Comparison of ENCODE assay signal across 8 mouse cellular contexts in the genomic region with DNA sequence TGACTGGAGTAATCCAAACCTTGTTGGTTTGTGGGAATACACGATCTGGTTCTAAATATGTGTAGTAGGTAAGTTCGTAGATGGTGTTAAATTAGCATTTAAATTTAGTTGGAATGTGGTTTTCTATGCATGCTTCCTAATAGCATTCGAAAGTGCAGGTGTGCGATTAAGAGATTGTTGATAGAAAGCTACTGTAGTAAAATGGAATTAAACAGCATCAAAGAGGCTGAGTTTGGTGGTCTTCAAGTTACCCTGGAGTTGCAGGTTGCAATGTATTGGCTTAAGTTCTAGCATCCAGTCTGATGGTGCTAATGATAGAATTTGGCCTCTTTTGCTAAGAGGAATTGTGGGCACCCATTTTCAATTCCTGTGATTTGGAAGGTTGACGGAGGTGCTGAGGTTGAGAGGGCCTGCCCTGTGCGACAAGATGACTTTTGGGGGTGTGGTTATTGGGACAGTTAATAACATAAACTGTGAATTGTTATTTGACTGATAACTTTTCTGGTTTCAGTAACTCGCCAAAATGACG. TPM values are rescaled to one million over a fixed set of nuclear protein-coding genes. Genes with fewer than 3 reads are reported as not detected.
DNase-seq lines count a peak whose midpoint lies in the region; ATAC-seq and TF ChIP-seq lines count a peak whose summit lies in the region.

No protein-coding gene starts in this region.

- 13% methylated on average over 8 of the region's 8 CpGs for WGBS in heart, embryonic 16.5 days
- 27% methylated on average over 8 of the region's 8 CpGs for WGBS in hindbrain, embryonic 11.5 days
- 26% methylated on average over 8 of the region's 8 CpGs for WGBS in midbrain, embryonic 10.5 days

- peaks cover 15% of the 10 kb centered on the region for H3K4me1 ChIP-seq in heart, embryonic 16.5 days (ENCODE audit: control insufficient read depth, insufficient read depth, low read length)
- H3K4me1 ChIP-seq in MEL (ENCODE audit: control insufficient read depth in 1 of 2, insufficient read depth in 2 of 2, low read length in 2 of 2), result peaks cover 0 to 14% of the 10 kb centered on the region in 2 experiments; a peak in 2 of 4 replicates
- no peaks in the 10 kb centered on the region for H3K4me1 ChIP-seq in hindbrain, embryonic 11.5 days (replicated peaks; ENCODE audit: control insufficient read depth, insufficient read depth, low read length)
- H3K4me1 ChIP-seq in midbrain, embryonic 10.5 days, result peaks cover 15% of the 10 kb centered on the region

- peaks cover 41% of the 10 kb centered on the region for H3K36me3 ChIP-seq in heart, embryonic 16.5 days (ENCODE audit: control insufficient read depth, insufficient read depth)
- peaks cover 12 to 26% of the 10 kb centered on the region in 2 experiments for H3K36me3 ChIP-seq in MEL (ENCODE audit: control insufficient read depth in 1 of 2, insufficient read depth in 2 of 2, low read length in 2 of 2)
- H3K36me3 ChIP-seq in hindbrain, embryonic 11.5 days (ENCODE audit: control insufficient read depth, insufficient read depth, low read length), result peaks cover 10% of the 10 kb centered on the region; the same call in 1 of the 2 replicates
- peaks cover 47% of the 10 kb centered on the region for H3K36me3 ChIP-seq in midbrain, embryonic 10.5 days

- no peak for TF ChIP-seq CTCF in MEL (IDR thresholded peaks at IDR 0.05 in 2 of 3, conservative IDR thresholded peaks at IDR 0.05 in 1 of 3; ENCODE audit: control insufficient read depth in 1 of 3, insufficient read depth in 1 of 3, low read depth in 2 of 3, low read length in 3 of 3, poor library complexity in 1 of 3, severe bottlenecking in 1 of 3)

- no peak for TF ChIP-seq RAD21 in MEL (IDR thresholded peaks at IDR 0.05; ENCODE audit: low read depth, low read length)

- peak overlapping the region; percentile 90 for H3K27ac ChIP-seq in heart, embryonic 16.5 days (ENCODE audit: low read length)
- peak overlapping the region; percentile 90 for H3K27ac ChIP-seq in MEL (ENCODE audit: control insufficient read depth, low read depth, low read length)
- H3K27ac ChIP-seq in hindbrain, embryonic 11.5 days (ENCODE audit: low read depth, low read length), result peak overlapping the region; percentile 75
- peak overlapping the region; percentile 99 for H3K27ac ChIP-seq in midbrain, embryonic 10.5 days (replicated peaks)

- H3K4me3 ChIP-seq in heart, embryonic 16.5 days (ENCODE audit: low read length), result peak overlapping the region; percentile 85
- H3K4me3 ChIP-seq in MEL (ENCODE audit: control insufficient read depth in 1 of 2, insufficient read depth in 1 of 2, low read depth in 2 of 2, low read length in 2 of 2), result peak overlapping the region; percentile 73 to 95
- H3K4me3 ChIP-seq in hindbrain, embryonic 11.5 days (ENCODE audit: low read depth, low read length), result peak overlapping the region; percentile 97
- peak overlapping the region; percentile 98 for H3K4me3 ChIP-seq in midbrain, embryonic 10.5 days

- peaks cover 20% of the 10 kb centered on the region for H3K79me2 ChIP-seq in MEL (ENCODE audit: control insufficient read depth, insufficient read depth, low read length, poor library complexity)

- H3K9me3 ChIP-seq in heart, embryonic 16.5 days (replicated peaks; ENCODE audit: control insufficient read depth, low read length), result no peaks in the 10 kb centered on the region
- no peaks in the 10 kb centered on the region for H3K9me3 ChIP-seq in MEL (replicated peaks; ENCODE audit: insufficient read depth, low read length)
- no peaks in the 10 kb centered on the region for H3K9me3 ChIP-seq in hindbrain, embryonic 11.5 days (ENCODE audit: control insufficient read depth, low read length)
- no peaks in the 10 kb centered on the region for H3K9me3 ChIP-seq in midbrain, embryonic 10.5 days (replicated peaks)

- intact Hi-C loops in left cerebral cortex, postnatal 25 days (cut with DNase I), result loop anchor here (1.0 kb wide), 1 partner anchor 39 kb away; no protein-coding TSS in a partner anchor

- TF ChIP-seq EP300 in MEL (IDR thresholded peaks at IDR 0.05; ENCODE audit: low read depth in 1 of 2, low read length in 2 of 2), result no peak

- H3K4me2 ChIP-seq in heart, embryonic 16.5 days (ENCODE audit: low read depth, low read length), result peak overlapping the region; percentile 75
- peak overlapping the region; percentile 73 for H3K4me2 ChIP-seq in hindbrain, embryonic 11.5 days (replicated peaks; ENCODE audit: low read depth, low read length)

- H3K27me3 ChIP-seq in heart, embryonic 16.5 days (ENCODE audit: control insufficient read depth, insufficient read depth, low read length), result no peaks in the 10 kb centered on the region
- H3K27me3 ChIP-seq in MEL (ENCODE audit: control insufficient read depth in 1 of 2, insufficient read depth in 2 of 2, low read length in 2 of 2), result no peaks in the 10 kb centered on the region
- no peaks in the 10 kb centered on the region for H3K27me3 ChIP-seq in hindbrain, embryonic 11.5 days (ENCODE audit: control insufficient read depth, insufficient read depth, low read length)
- H3K27me3 ChIP-seq in midbrain, embryonic 10.5 days (ENCODE audit: low read depth, poor library complexity, severe bottlenecking), result no peaks in the 10 kb centered on the region

- no peak; a peak in 1 of 4 replicates for TF ChIP-seq POLR2A in MEL (IDR thresholded peaks at IDR 0.05; ENCODE audit: control insufficient read depth in 1 of 2, insufficient read depth in 1 of 2, low read depth in 1 of 2, low read length in 2 of 2, poor library complexity in 1 of 2)

- peak overlapping the region; percentile 100 for H3K9ac ChIP-seq in heart, embryonic 16.5 days (ENCODE audit: low read length)
- peak overlapping the region; percentile 94 for H3K9ac ChIP-seq in MEL (ENCODE audit: control insufficient read depth, low read depth, low read length, poor library complexity, severe bottlenecking)
- peak overlapping the region; percentile 98 for H3K9ac ChIP-seq in hindbrain, embryonic 11.5 days (ENCODE audit: low read depth, low read length)

- DNase-seq in heart, adult 11 months, result no peak
- peak; percentile 62 for DNase-seq in MEL (ENCODE audit: low read depth, low spot score)
- no peak for DNase-seq in hindbrain, embryonic 11.5 days (ENCODE audit: low spot score)
- no peak for DNase-seq in midbrain, embryonic 10.5 days (ENCODE audit: low spot score)
- DNase-seq in urinary bladder, postnatal 14 days (ENCODE audit: low spot score), result no peak
- no peak for DNase-seq in left cerebral cortex, postnatal 25 days (ENCODE audit: low spot score in 2 of 2)
- DNase-seq in right cerebral cortex, postnatal 36 days (ENCODE audit: low spot score in 2 of 2), result no peak

- ATAC-seq in heart, embryonic 16.5 days (replicated peaks; ENCODE audit: extremely low read depth, insufficient read depth, low FRiP score), result no peak
- no peak for ATAC-seq in hindbrain, embryonic 11.5 days (ENCODE audit: low FRiP score)

TF ChIP-seq in MEL, 35 proteins besides CTCF, POLR2A, EP300 and RAD21 (continues in another document):
- TF ChIP-seq SIN3A (IDR thresholded peaks at IDR 0.05; ENCODE audit: low read length) (peak; percentile 50), ZC3H11A (IDR thresholded peaks at IDR 0.05; ENCODE audit: low read depth, low read length) (no peak), JUND (IDR thresholded peaks at IDR 0.05; ENCODE audit: low read depth, low read length) (no peak), ZMIZ1 (IDR thresholded peaks at IDR 0.05; ENCODE audit: low read depth, low read length) (0 out of 2 replicates have a peak, but pooled peaks have one; percentile 59), MYC (IDR thresholded peaks at IDR 0.05; ENCODE audit: low read depth, low read length) (0 out of 2 replicates have a peak, but pooled peaks have one; percentile 10), GATA1 (IDR thresholded peaks at IDR 0.05; ENCODE audit: low read depth, low read length) (no peak), POLR2AphosphoS5 (IDR thresholded peaks at IDR 0.05; ENCODE audit: borderline replicate concordance, low read depth, low read length) (no peak; the same call in 1 of the 2 replicates), MAFK (IDR thresholded peaks at IDR 0.05; ENCODE audit: borderline replicate concordance, low read depth, low read length) (no peak), TCF12 (IDR thresholded peaks at IDR 0.05; ENCODE audit: low read depth, low read length) (no peak), ETS1 (IDR thresholded peaks at IDR 0.05; ENCODE audit: low read depth, low read length) (no peak), KAT2A (conservative IDR thresholded peaks at IDR 0.05; ENCODE audit: low read depth, low read length) (no peak), ZKSCAN1 (IDR thresholded peaks at IDR 0.05; ENCODE audit: low read depth, low read length) (no peak), GABPA (IDR thresholded peaks at IDR 0.05; ENCODE audit: low read depth, low read length) (no peak)

RNA-seq across cellular contexts. Expression of gene Rpl21, which starts 1.0 kb away (rescaled TPM):
- 279 and 290 TPM in 2 replicates for polyA plus RNA-seq in heart, embryonic 16.5 days (2015; fragmentation: Nextera tagmentation; extraction: Ambion mirVana)
- 468 and 508 TPM in 2 replicates for total RNA-seq in MEL (2012; rRNA removed)
- 10 to 100 TPM in 1 of 2 experiments, not detected in 1; 70.7 TPM for polyA plus RNA-seq in MEL (2012; ENCODE audit: insufficient read depth in 1 of 2, insufficient read length in 2 of 2, low read depth in 1 of 2, low replicate concordance in 2 of 2, missing spikeins in 1 of 2)
- polyA plus RNA-seq in hindbrain, embryonic 11.5 days (2014; fragmentation: Nextera tagmentation; extraction: Ambion mirVana), result 508 and 515 TPM in 2 replicates
- 451 and 536 TPM in 2 replicates for polyA plus RNA-seq in midbrain, embryonic 10.5 days (2016; fragmentation: Nextera tagmentation; extraction: Ambion mirVana)
- 100 to 1,000 TPM; 151 to 154 TPM for total RNA-seq in left cerebral cortex, postnatal 25 days (2021)

RNA-seq across cellular contexts. Expression of gene Rasl11a, which starts 11.1 kb away (rescaled TPM):
- 11.7 and 12.1 TPM in 2 replicates for polyA plus RNA-seq in heart, embryonic 16.5 days (2015; fragmentation: Nextera tagmentation; extraction: Ambion mirVana)
- 1.1 and 1.7 TPM in 2 replicates for total RNA-seq in MEL (2012; rRNA removed)
- polyA plus RNA-seq in MEL (2012; ENCODE audit: insufficient read depth in 1 of 2, insufficient read length in 2 of 2, low read depth in 1 of 2, low replicate concordance in 2 of 2, missing spikeins in 1 of 2), result 1 to 10 TPM in 1 of 2 experiments, not detected in 1; 2.3 TPM
- polyA plus RNA-seq in hindbrain, embryonic 11.5 days (2014; fragmentation: Nextera tagmentation; extraction: Ambion mirVana), result 18.8 and 19.0 TPM in 2 replicates
- polyA plus RNA-seq in midbrain, embryonic 10.5 days (2016; fragmentation: Nextera tagmentation; extraction: Ambion mirVana), result 30.1 and 37.2 TPM in 2 replicates
- 10 to 100 TPM in 1 of 2 experiments, 1 to 10 TPM in 1; 7.1 to 11.2 TPM for total RNA-seq in left cerebral cortex, postnatal 25 days (2021)

RNA-seq across cellular contexts. Expression of gene Usp12, which starts 38.9 kb away (rescaled TPM):
- polyA plus RNA-seq in heart, embryonic 16.5 days (2015; fragmentation: Nextera tagmentation; extraction: Ambion mirVana), result 10.1 and 11.0 TPM in 2 replicates
- total RNA-seq in MEL (2012; rRNA removed), result 22.0 and 24.5 TPM in 2 replicates
- 10 to 100 TPM in 1 of 2 experiments, not detected in 1; 24.5 TPM for polyA plus RNA-seq in MEL (2012; ENCODE audit: insufficient read depth in 1 of 2, insufficient read length in 2 of 2, low read depth in 1 of 2, low replicate concordance in 2 of 2, missing spikeins in 1 of 2)
- polyA plus RNA-seq in hindbrain, embryonic 11.5 days (2014; fragmentation: Nextera tagmentation; extraction: Ambion mirVana), result 11.6 and 12.6 TPM in 2 replicates
- 14.4 and 14.6 TPM in 2 replicates for polyA plus RNA-seq in midbrain, embryonic 10.5 days (2016; fragmentation: Nextera tagmentation; extraction: Ambion mirVana)
- total RNA-seq in left cerebral cortex, postnatal 25 days (2021), result 10 to 100 TPM; 53.7 to 56.7 TPM
